Mouse (Mus musculus): ENCODE data around the gene Zfand2a. TPM values are rescaled to one million over a fixed set of nuclear protein-coding genes. Genes with fewer than 3 reads are reported as not detected.
A peak's percentile ranks its signal among the peaks of the same experiment; 100 is the strongest.

Gene Zfand2a
- polyA plus RNA-seq, 1 experiment: 15.0 TPM

GRCm38 (mm10) chr5:139448025-139448424, 36.3 kb downstream of the Zfand2a start:
- H3K36me3 ChIP-seq (ENCODE audit: control insufficient read depth, insufficient read depth): no peaks in the 10 kb centered on the region
- no peak overlapping the region for H3K4me2 ChIP-seq (ENCODE audit: low read depth)
- no peaks in the 10 kb centered on the region for H3K27me3 ChIP-seq (ENCODE audit: control insufficient read depth, insufficient read depth, insufficient read length)
- TF ChIP-seq MYOD1 (IDR thresholded peaks at IDR 0.05; ENCODE audit: control insufficient read depth in 1 of 3, insufficient read length in 2 of 3, low read depth in 2 of 3) (no peak), CEBPB (IDR thresholded peaks at IDR 0.05; ENCODE audit: insufficient read depth, poor library complexity, severe bottlenecking) (no peak), USF1 (IDR thresholded peaks at IDR 0.05; ENCODE audit: low read depth) (no peak), MAX (IDR thresholded peaks at IDR 0.05; ENCODE audit: low read depth) (no peak), E2F4 (IDR thresholded peaks at IDR 0.05; ENCODE audit: insufficient read depth) (no peak), MYOG (IDR thresholded peaks at IDR 0.05; ENCODE audit: control insufficient read depth in 1 of 3, insufficient read depth in 1 of 3, insufficient read length in 2 of 3, low read depth in 2 of 3) (no peak), TCF12 (IDR thresholded peaks at IDR 0.05; ENCODE audit: insufficient read depth, poor library complexity, severe bottlenecking) (no peak), TCF3 (IDR thresholded peaks at IDR 0.05; ENCODE audit: insufficient read length, low read depth) (no peak), POLR2AphosphoS2 (IDR thresholded peaks at IDR 0.05; ENCODE audit: insufficient read length, low read depth) (no peak)
- no peak overlapping the region for H3K4me3 ChIP-seq
- H3ac ChIP-seq (ENCODE audit: control insufficient read depth, insufficient read length): no peak overlapping the region
- H3K79me2 ChIP-seq (ENCODE audit: control insufficient read depth, insufficient read depth): no peaks in the 10 kb centered on the region

GRCm38 (mm10) chr5:139445258-139445657, 39.1 kb downstream of the Zfand2a start:
- Histone ChIP-seq H3K27me3 (ENCODE audit: control insufficient read depth, insufficient read depth, insufficient read length) (no peaks in the 10 kb centered on the region), H3K4me3 (no peak overlapping the region), H3K36me3 (ENCODE audit: control insufficient read depth, insufficient read depth) (no peaks in the 10 kb centered on the region), H3ac (ENCODE audit: control insufficient read depth, insufficient read length) (no peak overlapping the region), H3K4me2 (ENCODE audit: low read depth) (no peak overlapping the region), H3K79me2 (ENCODE audit: control insufficient read depth, insufficient read depth) (no peaks in the 10 kb centered on the region)
- no peak for TF ChIP-seq POLR2A (IDR thresholded peaks at IDR 0.05; ENCODE audit: insufficient read length, low read depth)
- TF ChIP-seq POLR2AphosphoS2 (IDR thresholded peaks at IDR 0.05; ENCODE audit: insufficient read length, low read depth): no peak
- no peak for TF ChIP-seq MYOD1 (IDR thresholded peaks at IDR 0.05; ENCODE audit: control insufficient read depth in 1 of 3, insufficient read length in 2 of 3, low read depth in 2 of 3)
- TF ChIP-seq TCF12 (IDR thresholded peaks at IDR 0.05; ENCODE audit: insufficient read depth, poor library complexity, severe bottlenecking): no peak
- TF ChIP-seq E2F4 (IDR thresholded peaks at IDR 0.05; ENCODE audit: insufficient read depth): no peak
- no peak for TF ChIP-seq REST (IDR thresholded peaks at IDR 0.05; ENCODE audit: insufficient read depth, insufficient read length)
- no peak for TF ChIP-seq MAX (IDR thresholded peaks at IDR 0.05; ENCODE audit: low read depth)
- TF ChIP-seq USF1 (IDR thresholded peaks at IDR 0.05; ENCODE audit: low read depth): no peak
- TF ChIP-seq CEBPB (IDR thresholded peaks at IDR 0.05; ENCODE audit: insufficient read depth, poor library complexity, severe bottlenecking): no peak
- no peak for TF ChIP-seq MYOG (IDR thresholded peaks at IDR 0.05; ENCODE audit: control insufficient read depth in 1 of 3, insufficient read depth in 1 of 3, insufficient read length in 2 of 3, low read depth in 2 of 3)
- TF ChIP-seq SRF (IDR thresholded peaks at IDR 0.05; ENCODE audit: control insufficient read depth, insufficient read length, low read depth): no peak
- TF ChIP-seq TCF3 (IDR thresholded peaks at IDR 0.05; ENCODE audit: insufficient read length, low read depth): no peak

GRCm38 (mm10) chr5:139442962-139443361, 41.4 kb downstream of the Zfand2a start:
- H3K36me3 ChIP-seq (ENCODE audit: control insufficient read depth, insufficient read depth): no peaks in the 10 kb centered on the region
- H3K27me3 ChIP-seq (ENCODE audit: control insufficient read depth, insufficient read depth, insufficient read length): no peaks in the 10 kb centered on the region
- H3K79me2 ChIP-seq (ENCODE audit: control insufficient read depth, insufficient read depth): no peaks in the 10 kb centered on the region
- no peak overlapping the region for H3ac ChIP-seq (ENCODE audit: control insufficient read depth, insufficient read length)
- no peak overlapping the region for H3K4me3 ChIP-seq
- TF ChIP-seq SRF (IDR thresholded peaks at IDR 0.05; ENCODE audit: control insufficient read depth, insufficient read length, low read depth): no peak
- no peak for TF ChIP-seq TCF3 (IDR thresholded peaks at IDR 0.05; ENCODE audit: insufficient read length, low read depth)
- H3K4me2 ChIP-seq (ENCODE audit: low read depth): peak overlapping the region; percentile 67

- H3K27me3 ChIP-seq (ENCODE audit: control insufficient read depth, insufficient read depth, insufficient read length): no peaks in the 10 kb centered on the region
- no peaks in the 10 kb centered on the region for H3K79me2 ChIP-seq (ENCODE audit: control insufficient read depth, insufficient read depth)
These were observed 41.9 kb downstream of the Zfand2a start for GRCm38 (mm10) chr5:139442428-139442827.

GRCm38 (mm10) chr5:139441726-139442018, 42.7 kb downstream of the Zfand2a start:
- TF ChIP-seq TCF12 (IDR thresholded peaks at IDR 0.05; ENCODE audit: insufficient read depth, poor library complexity, severe bottlenecking) (no peak), CEBPB (IDR thresholded peaks at IDR 0.05; ENCODE audit: insufficient read depth, poor library complexity, severe bottlenecking) (no peak), MYOD1 (IDR thresholded peaks at IDR 0.05; ENCODE audit: control insufficient read depth in 1 of 3, insufficient read length in 2 of 3, low read depth in 2 of 3) (no peak), POLR2AphosphoS2 (IDR thresholded peaks at IDR 0.05; ENCODE audit: insufficient read length, low read depth) (no peak), USF1 (IDR thresholded peaks at IDR 0.05; ENCODE audit: low read depth) (no peak), REST (IDR thresholded peaks at IDR 0.05; ENCODE audit: insufficient read depth, insufficient read length) (no peak), MYOG (IDR thresholded peaks at IDR 0.05; ENCODE audit: control insufficient read depth in 1 of 3, insufficient read depth in 1 of 3, insufficient read length in 2 of 3, low read depth in 2 of 3) (no peak), SRF (IDR thresholded peaks at IDR 0.05; ENCODE audit: control insufficient read depth, insufficient read length, low read depth) (no peak), TCF3 (IDR thresholded peaks at IDR 0.05; ENCODE audit: insufficient read length, low read depth) (no peak), POLR2A (IDR thresholded peaks at IDR 0.05; ENCODE audit: insufficient read length, low read depth) (no peak), MAX (IDR thresholded peaks at IDR 0.05; ENCODE audit: low read depth) (no peak), E2F4 (IDR thresholded peaks at IDR 0.05; ENCODE audit: insufficient read depth) (no peak)
- H3K36me3 ChIP-seq (ENCODE audit: control insufficient read depth, insufficient read depth): no peaks in the 10 kb centered on the region
- no peak overlapping the region for H3K4me2 ChIP-seq (ENCODE audit: low read depth)
- no peaks in the 10 kb centered on the region for H3K79me2 ChIP-seq (ENCODE audit: control insufficient read depth, insufficient read depth)
- no peak overlapping the region for H3K4me3 ChIP-seq
- H3ac ChIP-seq (ENCODE audit: control insufficient read depth, insufficient read length): no peak overlapping the region
- no peaks in the 10 kb centered on the region for H3K27me3 ChIP-seq (ENCODE audit: control insufficient read depth, insufficient read depth, insufficient read length)

More at GRCm38 (mm10) chr5:139442428-139442827, 41.9 kb downstream of the Zfand2a start:
- Histone ChIP-seq H3K4me3 (no peak overlapping the region), H3ac (ENCODE audit: control insufficient read depth, insufficient read length) (no peak overlapping the region), H3K36me3 (ENCODE audit: control insufficient read depth, insufficient read depth) (no peaks in the 10 kb centered on the region), H3K4me2 (ENCODE audit: low read depth) (peak overlapping the region; percentile 67)
- TF ChIP-seq MYOD1 (IDR thresholded peaks at IDR 0.05; ENCODE audit: control insufficient read depth in 1 of 3, insufficient read length in 2 of 3, low read depth in 2 of 3) (peak in 2 of 3 experiments; percentile 48 to 53), E2F4 (IDR thresholded peaks at IDR 0.05; ENCODE audit: insufficient read depth) (no peak), REST (IDR thresholded peaks at IDR 0.05; ENCODE audit: insufficient read depth, insufficient read length) (no peak), CEBPB (IDR thresholded peaks at IDR 0.05; ENCODE audit: insufficient read depth, poor library complexity, severe bottlenecking) (no peak), SRF (IDR thresholded peaks at IDR 0.05; ENCODE audit: control insufficient read depth, insufficient read length, low read depth) (no peak), TCF3 (IDR thresholded peaks at IDR 0.05; ENCODE audit: insufficient read length, low read depth) (no peak), MYOG (IDR thresholded peaks at IDR 0.05; ENCODE audit: control insufficient read depth in 1 of 3, insufficient read depth in 1 of 3, insufficient read length in 2 of 3, low read depth in 2 of 3) (peak in 2 of 3 experiments; percentile 13 to 65), MAX (IDR thresholded peaks at IDR 0.05; ENCODE audit: low read depth) (no peak), TCF12 (IDR thresholded peaks at IDR 0.05; ENCODE audit: insufficient read depth, poor library complexity, severe bottlenecking) (no peak), POLR2AphosphoS2 (IDR thresholded peaks at IDR 0.05; ENCODE audit: insufficient read length, low read depth) (no peak), USF1 (IDR thresholded peaks at IDR 0.05; ENCODE audit: low read depth) (no peak), POLR2A (IDR thresholded peaks at IDR 0.05; ENCODE audit: insufficient read length, low read depth) (no peak)
